Mouse (Mus musculus): ENCODE measurements around the gene Gbgt1.

- TF ChIP-seq POLR2A (IDR thresholded peaks at IDR 0.05; ENCODE audit: insufficient read length, low read depth) (no peak), USF1 (IDR thresholded peaks at IDR 0.05; ENCODE audit: low read depth) (no peak), MYOG (IDR thresholded peaks at IDR 0.05; ENCODE audit: control insufficient read depth in 1 of 3, insufficient read depth in 1 of 3, insufficient read length in 2 of 3, low read depth in 2 of 3) (no peak), TCF12 (IDR thresholded peaks at IDR 0.05; ENCODE audit: insufficient read depth, poor library complexity, severe bottlenecking) (no peak)
These were observed 45.0 kb upstream of the Gbgt1 start for GRCm38 (mm10) chr2:28451663-28452062.
